Mouse (Mus musculus) heart, postnatal 36 days (tissue): Measurements from ENCODE around the gene P2rx5. TPM values are rescaled to one million over a fixed set of nuclear protein-coding genes. Genes with fewer than 3 reads are reported as not detected.

Experiments used
- DNase-seq, 2 experiments: peaks; one replicate each; pipeline ENCODE4 v3.0.0; 2021 to 2022
- intact Hi-C: fragments of 180-260 bp; cut with DNase I; formaldehyde crosslinking; loops from one replicate; pipeline ENCODE4 v1.15.1; 2025
- total RNA-seq, 2 experiments: library from RNA; stranded (reverse); gene quantifications; 2 replicates each; pipeline ENCODE4 v1.2.3; 2021

Gene P2rx5
- total RNA-seq, 2 experiments from 2014 or later: 13.1 to 17.9 TPM

DNA sequence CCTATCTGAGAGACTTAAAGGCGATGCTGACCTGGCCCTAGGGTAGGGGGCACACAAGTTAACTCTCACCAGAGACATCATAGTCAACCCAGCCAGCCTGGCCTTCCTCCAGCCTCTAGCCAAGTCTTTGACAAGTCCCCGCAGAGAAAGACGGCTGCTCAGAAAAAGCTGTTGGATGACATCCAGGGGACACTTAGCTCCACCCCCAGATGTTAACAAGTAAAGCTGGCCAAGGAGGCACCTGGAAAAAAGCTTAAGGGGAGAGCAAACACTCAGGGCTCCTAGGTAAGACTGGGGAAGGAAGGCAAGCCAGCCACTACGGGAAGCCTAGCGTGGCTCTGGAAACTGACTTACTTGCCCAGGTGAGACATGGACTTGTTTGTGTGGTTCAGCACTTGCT, 12.0 kb downstream of the P2rx5 start:
- intact Hi-C loops: no loop called here
- DNase-seq: peak; percentile 52 to 65

DNA sequence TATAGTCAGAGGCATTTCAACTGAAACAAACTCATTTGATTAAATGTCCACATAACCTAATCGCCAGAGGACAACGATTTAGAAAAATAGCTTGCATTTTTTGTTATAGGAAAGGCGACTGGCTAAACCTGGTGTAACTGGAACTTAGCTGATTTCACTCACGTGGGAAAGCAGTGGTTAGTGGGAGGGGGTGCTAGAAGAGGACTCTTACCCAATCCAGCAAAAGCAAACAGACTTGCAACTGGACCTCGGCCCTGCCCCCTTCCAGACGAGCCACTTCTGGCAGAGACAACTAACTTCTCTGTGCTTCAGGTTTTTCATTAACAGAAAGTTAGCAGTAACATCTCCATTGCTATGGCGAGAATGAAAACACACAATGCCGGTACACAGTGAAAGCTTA, 15.4 kb downstream of the P2rx5 start:
- DNase-seq: no peak
- intact Hi-C loops: loop anchor here (2.0 kb wide), 1 partner anchor 23 kb away; the partner anchor contains the start of genes Ctns and Shpk

DNA sequence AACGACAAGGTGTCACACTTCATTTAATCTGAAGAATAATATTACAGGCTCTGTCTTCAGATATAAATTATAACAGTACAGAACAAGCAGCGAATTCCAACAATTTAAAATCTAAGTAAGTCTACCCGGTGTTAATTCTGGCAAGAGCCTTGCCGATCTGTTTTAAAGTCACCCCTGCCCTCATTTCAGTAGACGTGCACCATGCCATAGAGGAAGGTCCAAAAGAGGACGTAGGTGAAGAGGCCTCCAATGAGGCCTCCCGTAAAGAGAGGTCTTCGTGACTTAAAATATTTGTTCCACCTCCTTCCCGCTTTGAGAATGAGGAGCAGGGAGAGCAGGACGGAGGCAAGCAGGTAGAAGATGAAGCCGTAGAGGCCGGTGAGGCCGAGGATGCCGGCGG, 16.0 kb downstream of the P2rx5 start:
- intact Hi-C loops: loop anchor here (2.0 kb wide), 1 partner anchor 23 kb away; the partner anchor contains the start of genes Ctns and Shpk
- no peak for DNase-seq

DNA sequence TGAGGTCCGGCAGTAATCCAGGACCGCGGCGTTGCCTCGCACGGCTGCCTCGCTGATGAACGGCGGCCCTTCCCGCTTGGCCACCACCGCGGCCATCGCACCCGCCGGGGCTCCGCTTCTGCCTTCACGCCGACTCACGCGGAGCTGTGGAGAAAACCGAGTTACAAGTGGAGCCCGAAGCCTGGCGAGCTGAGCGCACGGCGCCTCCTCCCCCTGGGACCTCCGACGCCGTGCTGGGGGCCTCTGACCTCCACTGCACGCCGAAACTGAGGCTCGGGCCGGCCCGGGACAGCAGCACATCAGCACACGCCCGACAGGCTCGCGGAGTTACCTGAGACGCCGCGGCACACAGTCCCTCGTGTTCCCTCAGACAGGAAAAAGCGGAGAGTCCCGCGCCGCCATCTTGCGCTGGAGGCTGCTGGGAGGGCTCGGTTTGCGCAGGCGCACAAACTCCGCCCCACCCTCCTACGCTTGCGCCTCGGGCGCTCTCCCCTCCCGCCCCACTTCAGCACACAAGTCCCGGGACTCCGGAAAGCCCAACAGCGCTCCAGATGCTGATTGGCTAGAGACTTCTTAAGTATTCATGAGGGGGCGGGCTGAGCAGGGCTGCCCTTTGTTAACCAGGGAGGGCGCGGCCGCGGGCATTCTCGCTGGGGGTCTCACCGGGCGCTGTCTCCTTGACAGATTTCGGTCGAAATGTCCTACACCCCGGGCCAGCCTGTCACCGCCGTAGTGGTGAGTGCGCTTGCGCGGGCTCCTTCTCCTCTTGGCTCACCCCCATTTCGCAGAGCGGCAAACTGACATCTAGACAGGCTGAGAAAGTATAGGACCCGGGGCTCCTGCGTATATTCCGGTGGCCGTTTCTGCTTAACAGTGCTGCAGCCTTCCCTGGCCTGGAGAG, 16.6 kb downstream of the P2rx5 start, which contains the start of the genes Emc6 and Tax1bp3:
Gene Emc6 (minus strand): TSS at position 430 of the 901 bp plus-strand sequence.
Gene Tax1bp3 (plus strand): TSS at position 476 of the 901 bp plus-strand sequence.
- peak; percentile 95 to 96 for DNase-seq
- intact Hi-C loops: loop anchor here (2.0 kb wide), 1 partner anchor 22 kb away; the partner anchor contains the start of genes Ctns and Shpk

DNA sequence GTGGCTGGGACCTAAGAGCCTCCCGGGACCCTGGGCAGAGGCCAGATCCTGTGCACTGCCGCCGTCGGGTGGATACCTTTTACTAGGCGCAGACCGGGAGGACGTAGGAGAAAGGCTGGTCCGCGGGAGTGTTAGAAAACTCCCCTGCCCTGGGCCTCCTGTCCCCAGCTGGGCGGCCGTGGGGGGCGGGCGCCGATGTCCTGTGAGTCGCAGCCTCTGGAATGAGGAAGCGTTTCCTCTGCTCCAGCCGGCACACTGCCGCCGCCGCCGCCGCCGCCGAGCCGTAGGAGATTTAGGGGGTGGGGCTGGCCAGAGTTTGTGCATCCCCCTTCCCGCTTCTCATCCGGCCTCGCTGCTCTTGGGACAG, 17.3 kb downstream of the P2rx5 start:
- intact Hi-C loops: loop anchor here (2.0 kb wide), 1 partner anchor 21 kb away; the partner anchor contains the start of genes Ctns and Shpk

DNA sequence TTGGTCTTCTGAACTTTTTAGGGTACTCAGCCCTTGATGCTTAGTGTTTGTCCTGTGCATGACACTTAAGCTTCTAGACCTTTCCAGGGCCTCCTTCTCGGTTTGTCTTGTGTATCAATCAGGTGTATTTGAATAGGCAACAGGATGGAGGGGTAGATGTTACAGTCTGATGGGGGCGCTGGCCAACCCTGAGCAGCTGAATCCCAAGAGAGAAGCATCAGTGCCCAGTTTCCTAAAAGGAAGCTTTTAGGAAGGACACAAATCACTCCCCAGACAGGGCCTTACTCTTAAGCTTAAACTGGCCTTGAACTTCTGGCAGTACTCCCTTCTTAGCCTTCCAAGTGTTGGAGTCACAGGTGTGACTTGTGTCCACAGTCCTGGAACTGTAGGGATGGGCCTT, 17.7 kb downstream of the P2rx5 start:
- no peak for DNase-seq
- intact Hi-C loops: loop anchor here (2.0 kb wide), 1 partner anchor 21 kb away; the partner anchor contains the start of genes Ctns and Shpk

More for the DNA sequence above, 17.3 kb downstream of the P2rx5 start:
- peak; percentile 80 to 85 for DNase-seq

DNA sequence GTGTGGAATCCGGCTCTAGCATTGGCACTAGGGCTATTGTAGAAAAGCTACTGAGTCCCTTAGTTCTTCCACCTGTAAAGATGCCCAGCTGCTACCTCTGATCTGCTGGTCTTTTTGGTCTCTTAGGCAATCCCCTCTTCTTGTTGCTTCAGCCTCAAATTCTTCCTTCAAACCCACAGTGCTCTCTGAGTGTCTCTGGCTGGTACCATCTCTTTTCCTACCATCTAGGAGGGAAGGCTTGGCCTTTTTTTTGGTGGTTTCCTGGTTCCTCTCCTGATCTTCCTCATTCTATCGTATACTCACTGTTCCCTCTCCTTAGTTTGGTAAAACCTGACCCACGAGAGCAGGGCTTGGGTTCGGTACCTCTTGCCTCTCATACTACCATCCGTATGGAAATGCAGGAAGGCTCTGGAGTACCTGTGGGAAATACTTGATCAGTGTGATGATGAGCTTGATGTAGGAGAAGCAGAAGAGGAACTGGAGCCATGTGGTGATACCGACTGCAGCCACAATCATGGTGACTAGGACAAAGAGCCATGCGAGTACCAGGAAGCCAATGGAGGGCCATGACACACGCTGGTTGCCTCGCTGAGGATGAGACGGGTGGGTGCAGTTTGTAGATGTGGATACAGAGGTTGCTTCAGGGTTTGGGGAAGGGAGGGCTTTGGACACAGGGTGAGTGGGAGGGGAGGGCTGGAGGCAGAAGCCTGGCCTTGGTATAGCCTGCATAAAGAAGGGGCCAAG, 25.8 kb downstream of the P2rx5 start:
- intact Hi-C loops: no loop called here
- no peak for DNase-seq

DNA sequence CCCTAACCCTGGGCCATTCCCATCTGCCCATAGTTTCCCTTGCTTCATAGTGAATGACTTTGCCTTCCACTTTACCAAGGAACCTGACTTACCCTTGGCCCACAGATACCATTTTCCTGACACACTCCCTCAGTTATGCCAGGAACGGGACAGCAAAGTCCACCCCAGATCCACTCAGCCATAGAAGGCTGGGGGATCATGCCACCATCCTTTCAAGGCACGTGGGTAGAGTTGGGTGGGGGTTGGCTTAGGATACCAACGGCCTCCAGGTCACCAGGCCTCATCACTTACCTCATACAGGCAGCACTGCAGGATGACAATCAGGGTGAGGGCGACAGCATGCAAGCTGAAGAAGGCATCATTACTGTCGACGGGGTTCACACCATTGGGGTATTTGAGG, 27.0 kb downstream of the P2rx5 start:
- no peak for DNase-seq
- intact Hi-C loops: no loop called here

DNA sequence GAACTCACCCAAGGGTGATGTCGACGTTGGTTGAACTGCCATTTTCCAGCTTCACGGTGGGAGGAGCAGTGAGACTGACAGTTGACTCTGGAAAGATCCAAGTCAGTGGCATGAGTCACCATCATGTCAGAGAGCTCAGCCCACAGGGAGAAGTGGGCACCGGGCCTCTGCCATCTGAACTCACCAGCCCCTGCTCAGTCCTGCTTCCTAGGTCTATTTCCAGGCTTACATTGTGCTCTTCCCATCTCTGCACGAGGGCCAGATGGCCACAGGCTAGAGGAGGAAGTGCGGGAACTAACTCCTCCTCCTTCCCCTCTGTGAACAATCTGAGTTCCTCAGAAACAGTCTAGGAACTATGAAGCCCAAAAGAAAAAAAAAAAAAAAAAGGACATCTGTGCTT, 32.8 kb downstream of the P2rx5 start:
- DNase-seq: no peak
- intact Hi-C loops: no loop called here

DNA sequence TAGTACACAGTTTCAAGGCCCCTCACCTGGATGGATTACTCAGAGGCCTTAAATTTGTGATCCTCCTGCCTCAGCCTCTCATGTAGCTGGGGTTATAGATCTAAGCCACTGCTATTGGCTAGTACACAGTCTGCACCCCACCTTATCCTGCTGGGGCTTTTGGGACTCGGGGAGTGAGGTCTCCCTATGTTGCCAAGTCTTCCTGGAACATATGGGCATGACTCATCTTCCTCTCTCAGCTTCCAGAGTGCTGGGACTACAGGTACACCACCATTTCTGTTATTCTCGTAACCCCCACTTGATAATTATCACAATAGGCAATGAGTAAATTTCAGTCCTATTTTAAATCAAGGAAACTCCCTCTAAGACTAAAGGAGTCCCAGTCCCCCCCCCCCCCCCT, 34.2 kb downstream of the P2rx5 start:
- intact Hi-C loops: no loop called here
- DNase-seq: no peak

DNA sequence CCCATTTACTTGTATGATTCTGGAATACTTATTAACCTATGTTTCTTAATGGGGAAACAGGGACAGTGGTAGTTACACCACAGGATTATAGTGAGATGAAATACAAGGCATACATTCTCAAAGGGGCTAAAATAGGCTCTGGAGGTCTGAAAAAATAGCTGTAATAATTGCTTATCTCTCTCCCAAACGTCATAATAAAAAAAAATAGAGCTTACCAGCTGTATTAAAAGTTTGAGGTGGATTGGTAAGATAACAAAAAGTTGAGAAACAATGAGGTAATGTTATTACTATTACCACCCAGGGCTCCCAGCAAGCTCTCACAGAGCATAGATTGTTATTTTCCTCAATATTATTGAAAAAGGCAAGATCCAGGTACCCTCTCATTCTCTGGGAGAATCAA, 38.0 kb downstream of the P2rx5 start:
- DNase-seq: no peak
- intact Hi-C loops: loop anchor here (2.0 kb wide), 2 partner anchors 21 to 59 kb away; partner anchors contain the start of genes Emc6, Haspin and Tax1bp3

DNA sequence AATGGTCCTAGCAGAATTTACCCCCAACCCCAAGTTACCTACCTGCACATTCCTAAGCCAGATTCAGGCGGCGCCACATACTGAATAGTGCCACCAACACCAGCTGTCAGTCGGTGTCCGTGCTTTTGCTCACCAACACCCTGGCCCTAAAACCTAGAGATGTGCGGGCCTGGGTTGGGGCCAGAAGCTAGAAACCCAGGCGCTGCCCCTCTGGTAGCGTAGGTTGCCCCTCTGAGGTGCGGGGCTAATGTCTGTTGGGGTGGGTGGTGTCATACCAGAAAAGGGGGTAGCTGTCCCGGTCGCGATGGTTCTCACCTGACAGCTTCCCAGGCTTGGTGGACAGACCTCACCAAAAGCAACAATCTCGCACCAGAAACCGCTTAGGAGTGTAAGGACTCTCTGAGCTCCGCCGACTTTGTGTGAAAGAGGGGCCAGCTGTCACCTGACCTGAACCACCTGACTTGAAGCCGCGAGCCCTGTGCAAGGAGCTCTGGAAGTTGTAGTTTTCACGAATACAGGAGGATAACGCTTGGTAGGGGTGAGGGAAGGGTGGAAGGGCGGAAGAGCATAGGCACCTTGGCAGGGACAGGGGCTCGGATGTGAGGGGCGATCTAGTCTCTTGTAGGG, 38.5 kb downstream of the P2rx5 start, which contains the start of gene Ctns:
Gene Ctns (minus strand): TSS at position 440 of the 627 bp plus-strand sequence.
- no peak for DNase-seq
- intact Hi-C loops: loop anchor here (2.0 kb wide), 2 partner anchors 22 to 60 kb away; partner anchors contain the start of genes Emc6, Haspin and Tax1bp3

DNA sequence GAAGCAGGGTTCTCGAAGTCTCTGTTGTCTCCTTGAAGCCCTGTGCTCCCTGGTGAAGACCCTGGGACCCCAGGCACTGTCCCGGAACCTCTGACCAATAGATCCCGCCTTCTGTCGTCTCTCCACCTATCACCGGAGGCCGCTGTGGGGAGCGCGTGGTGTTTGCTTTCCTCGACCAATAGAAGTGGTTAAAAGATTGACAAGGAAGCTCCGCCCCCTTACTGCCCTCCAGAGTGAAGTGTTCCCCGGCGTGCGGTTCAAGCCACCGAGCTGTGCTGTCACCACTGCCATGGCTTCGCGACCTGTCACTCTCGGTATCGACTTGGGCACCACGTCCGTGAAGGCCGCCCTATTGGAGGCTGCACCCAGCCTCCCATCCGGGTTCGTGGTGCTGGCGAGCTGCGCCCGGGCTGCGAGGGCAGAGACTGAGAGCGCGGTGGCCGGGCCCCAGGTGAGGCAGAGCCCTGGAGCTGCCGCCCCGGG, 39.0 kb downstream of the P2rx5 start, which contains the start of gene Shpk:
Gene Shpk (plus strand): TSS at position 231 of the 483 bp plus-strand sequence.
- DNase-seq: peak; percentile 92 to 95
- intact Hi-C loops: loop anchor here (2.0 kb wide), 2 partner anchors 22 to 60 kb away; partner anchors contain the start of genes Emc6, Haspin and Tax1bp3

DNA sequence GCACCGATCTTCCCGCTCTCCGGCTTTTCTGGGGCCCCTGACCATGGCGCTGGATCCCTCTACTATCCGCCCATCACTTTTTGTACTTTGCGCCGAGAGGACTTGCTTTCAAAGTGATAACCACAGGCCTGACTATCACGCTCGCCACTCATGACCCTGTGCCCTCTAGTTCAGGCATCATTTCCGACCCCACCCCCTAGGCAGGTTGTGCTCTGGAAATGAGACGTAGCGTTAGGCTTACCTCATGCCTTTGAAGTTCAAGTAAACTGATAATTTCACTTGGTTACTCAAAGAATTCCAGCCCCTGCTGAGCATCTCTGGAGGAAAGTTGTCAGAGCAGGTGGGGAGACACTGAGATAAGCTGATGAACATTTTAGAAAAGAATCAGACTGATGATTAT, 39.7 kb downstream of the P2rx5 start:
- DNase-seq: no peak
- intact Hi-C loops: loop anchor here (2.0 kb wide), 2 partner anchors 23 to 61 kb away; partner anchors contain the start of genes Emc6, Haspin and Tax1bp3

DNA sequence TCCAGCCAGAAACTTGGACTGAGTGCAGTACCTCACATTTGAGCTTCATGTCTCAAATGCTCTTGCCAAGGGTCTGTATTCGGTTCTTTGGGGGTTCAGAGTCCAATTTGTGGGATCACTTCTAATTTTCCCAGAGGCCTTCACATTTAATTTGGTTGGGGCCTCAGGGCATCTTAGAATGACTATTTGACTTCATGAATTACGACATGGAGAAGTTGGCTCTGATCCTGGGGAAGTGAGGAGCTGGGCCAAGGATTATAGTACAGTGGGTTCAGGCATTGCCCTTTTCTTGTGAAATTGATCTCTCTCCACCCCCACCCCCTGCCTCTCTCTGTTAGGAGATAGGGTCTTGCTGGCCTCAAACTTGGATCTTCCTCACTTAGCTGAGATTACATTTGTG, 40.8 kb downstream of the P2rx5 start:
- intact Hi-C loops: no loop called here
- peak in 1 of 2 experiments; percentile 21 for DNase-seq

DNA sequence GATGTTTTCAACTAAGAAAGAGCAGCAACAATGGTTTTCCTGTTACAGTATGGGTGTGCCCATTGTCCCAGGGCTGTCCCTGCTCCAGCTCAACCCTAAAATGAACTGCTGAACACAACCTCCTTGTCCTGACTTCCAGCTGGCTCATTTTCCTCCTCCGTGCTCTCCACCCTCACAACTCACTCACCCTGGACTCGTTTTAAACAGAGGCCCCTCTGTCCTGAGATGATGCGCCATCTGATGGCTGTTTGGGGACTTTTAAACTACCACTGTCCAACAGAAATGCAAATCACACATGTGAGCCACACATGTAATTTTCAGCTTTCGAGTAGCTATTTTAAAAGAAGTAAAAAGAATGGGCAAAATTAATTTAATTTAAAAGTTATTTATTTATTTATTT, 41.4 kb downstream of the P2rx5 start:
- peak in 1 of 2 experiments; percentile 14 for DNase-seq
- intact Hi-C loops: no loop called here

DNA sequence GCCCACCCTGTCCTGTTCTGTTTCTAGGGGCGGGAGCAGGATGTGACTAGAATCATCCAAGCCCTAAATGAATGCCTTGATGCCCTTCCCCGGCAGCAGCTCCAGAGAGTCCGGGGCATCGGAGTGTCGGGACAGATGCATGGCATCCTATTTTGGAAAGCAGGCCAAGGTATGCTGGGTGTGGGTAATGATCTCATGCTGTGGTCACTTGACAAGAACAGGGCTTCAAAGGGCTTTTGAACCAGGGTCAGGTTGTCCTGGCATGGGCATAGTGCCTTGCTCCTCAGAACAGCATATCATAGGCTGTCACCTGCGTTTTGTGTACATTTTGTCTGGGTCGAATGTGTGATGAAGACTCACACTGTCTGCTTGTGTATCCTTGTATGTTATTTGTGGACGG, 43.7 kb downstream of the P2rx5 start:
- intact Hi-C loops: no loop called here
- DNase-seq: no peak

DNA sequence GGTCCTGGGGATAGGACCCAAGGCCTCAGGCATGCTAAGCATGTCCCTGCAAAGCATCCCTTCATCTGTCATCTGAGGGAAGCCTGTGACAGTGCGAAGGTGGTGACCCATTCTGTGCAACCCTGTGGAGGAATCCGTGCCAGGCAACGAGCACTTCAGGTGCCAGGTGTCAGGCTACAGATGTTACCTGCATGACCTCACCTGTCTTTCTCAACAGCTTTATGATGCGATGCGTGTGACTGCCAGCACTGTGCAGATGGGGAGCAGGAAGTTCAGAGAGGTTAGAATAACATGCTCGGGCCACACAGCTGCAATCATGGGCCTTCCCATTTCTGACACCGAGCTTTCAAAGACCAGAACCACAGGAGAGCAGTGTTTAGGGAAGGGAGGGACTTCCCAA, 45.0 kb downstream of the P2rx5 start:
- no peak for DNase-seq
- intact Hi-C loops: no loop called here

DNA sequence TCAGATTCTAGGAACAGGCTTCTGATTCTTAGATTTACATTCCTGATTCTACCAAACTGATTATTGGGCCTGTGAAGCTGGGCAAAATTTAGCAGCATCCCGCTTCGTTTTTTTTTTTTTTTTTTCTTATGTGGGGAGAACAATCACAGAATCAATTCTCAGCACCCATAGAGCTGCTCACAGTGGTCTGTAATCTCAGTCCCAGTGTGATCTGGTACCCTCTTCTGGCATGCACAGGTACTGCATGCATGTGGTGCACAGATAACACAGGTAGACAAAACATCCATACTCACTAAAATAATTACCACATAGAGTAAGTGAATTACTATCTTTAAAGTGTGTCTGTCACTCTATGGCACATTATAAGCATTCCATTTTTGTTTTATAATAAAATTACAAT, 47.4 kb downstream of the P2rx5 start:
- intact Hi-C loops: no loop called here

DNA sequence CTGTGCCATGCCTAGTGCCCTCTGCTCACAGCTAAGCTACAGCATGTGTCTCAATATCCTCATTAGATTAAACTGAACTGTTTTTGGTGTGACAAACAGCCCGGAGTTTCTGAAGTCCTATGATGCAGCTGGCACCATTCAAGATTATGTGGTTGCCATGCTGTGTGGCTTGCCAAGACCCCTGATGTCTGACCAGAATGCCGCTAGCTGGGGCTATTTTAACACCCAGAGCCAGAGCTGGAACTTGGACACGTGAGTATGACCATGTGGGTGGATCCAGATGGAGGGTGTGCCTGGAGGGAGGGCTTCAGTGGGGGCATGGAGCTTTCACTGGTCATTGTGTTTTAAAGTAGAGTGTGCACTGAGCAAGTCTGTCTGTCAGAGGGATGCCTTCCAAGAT, 53.7 kb downstream of the P2rx5 start:
- DNase-seq: no peak
- intact Hi-C loops: no loop called here

More for the DNA sequence above, 47.4 kb downstream of the P2rx5 start:
- no peak for DNase-seq
